Mouse (Mus musculus) layer of hippocampus, adult 8-10 months (tissue): ENCODE results near the gene Klhl36. TPM values are rescaled to one million over a fixed set of nuclear protein-coding genes. Genes with fewer than 3 reads are reported as not detected.
"Not testable (repeated sequence)": the region's sequence is repeated elsewhere in the genome, so short reads cannot be mapped to it uniquely, and the experiment has no call there.

Experiments
- DNase-seq, 2 experiments: peaks; one replicate each; pipeline ENCODE4 v3.0.0; 2022; ENCODE audit warnings: low spot score in 2 of 2
- total RNA-seq, 4 experiments: library from RNA; stranded (reverse); gene quantifications; 2 replicates each; pipeline ENCODE4 v1.2.4; 2022

Gene Klhl36
- total RNA-seq, 4 experiments from 2014 or later = 7.0 to 9.4 (median 7.3) TPM

GRCm38 (mm10) chr8:119834676-119835075 is 27.4 kb upstream of the Klhl36 start:
- DNase-seq = no peak

GRCm38 (mm10) chr8:119835270-119835669 is 26.8 kb upstream of the Klhl36 start:
- DNase-seq = no peak

GRCm38 (mm10) chr8:119836831-119837230 is 25.2 kb upstream of the Klhl36 start:
- no peak for DNase-seq

GRCm38 (mm10) chr8:119837553-119838071 is 24.5 kb upstream of the Klhl36 start:
- DNase-seq = no peak

- no peak for DNase-seq
Measured at GRCm38 (mm10) chr8:119838100-119838982, 23.7 kb upstream of the Klhl36 start.

GRCm38 (mm10) chr8:119838983-119839340 is 23.1 kb upstream of the Klhl36 start:
- DNase-seq = no peak

GRCm38 (mm10) chr8:119839419-119840021 is 22.5 kb upstream of the Klhl36 start:
- no peak for DNase-seq

DNA sequence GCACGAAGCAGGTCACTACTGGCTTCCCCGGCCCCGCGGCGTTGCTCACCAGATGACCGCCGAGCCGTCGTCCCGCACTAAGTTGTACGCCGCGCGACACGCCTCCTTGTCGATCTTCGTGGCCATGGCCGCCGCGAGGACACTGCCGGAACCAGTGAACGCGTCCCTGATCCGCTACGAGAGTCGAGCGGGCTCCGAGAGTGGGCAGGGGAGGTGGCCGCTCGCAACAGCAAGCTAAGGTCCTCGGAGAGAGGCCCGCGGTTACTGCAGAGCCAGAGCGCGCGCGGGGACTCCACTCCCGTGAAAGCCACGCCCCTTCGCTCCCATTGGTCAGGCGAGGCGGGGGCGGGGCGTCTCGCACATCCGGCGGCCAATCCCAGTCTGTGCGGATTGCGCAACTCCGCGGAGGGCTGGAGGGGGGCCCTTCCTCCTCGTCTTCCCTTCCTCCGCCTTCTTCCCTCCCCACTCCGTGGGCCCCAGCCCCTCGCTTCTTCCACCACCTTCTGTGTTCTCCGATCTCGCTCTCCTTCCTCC is 21.7 kb upstream of the Klhl36 start, which contains the start of gene Cotl1:
Cotl1 (minus strand) TSS at position 270 of the 534 bp plus-strand sequence.
- DNase-seq = peak; percentile 93 to 96

GRCm38 (mm10) chr8:119840905-119841411 is 21.1 kb upstream of the Klhl36 start:
- no peak for DNase-seq

GRCm38 (mm10) chr8:119843444-119843843 is 18.6 kb upstream of the Klhl36 start:
- peak; percentile 68 to 84 for DNase-seq

DNA sequence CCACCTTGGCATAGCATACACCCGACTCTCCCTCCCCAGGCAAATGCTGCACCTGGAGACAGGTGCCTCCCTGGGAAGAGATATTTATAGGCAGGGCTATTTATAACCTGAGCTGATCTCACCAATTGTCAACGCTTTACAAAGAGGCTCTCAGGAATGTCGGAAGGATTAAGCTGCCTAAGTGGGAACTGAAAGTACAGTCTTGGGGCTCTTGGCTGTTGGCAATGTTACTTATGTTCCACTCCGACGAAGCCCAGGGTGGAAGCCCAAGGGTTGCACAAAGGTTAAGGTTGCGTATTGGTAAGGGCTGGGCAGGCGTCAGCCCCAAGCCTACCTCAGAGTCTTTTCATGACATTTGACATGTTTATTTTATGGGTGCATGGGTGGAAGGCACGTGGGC is 17.5 kb upstream of the Klhl36 start:
- DNase-seq = no peak

- not testable (repeated sequence) for DNase-seq
Measured at GRCm38 (mm10) chr8:119845741-119846140, 16.3 kb upstream of the Klhl36 start.

DNA sequence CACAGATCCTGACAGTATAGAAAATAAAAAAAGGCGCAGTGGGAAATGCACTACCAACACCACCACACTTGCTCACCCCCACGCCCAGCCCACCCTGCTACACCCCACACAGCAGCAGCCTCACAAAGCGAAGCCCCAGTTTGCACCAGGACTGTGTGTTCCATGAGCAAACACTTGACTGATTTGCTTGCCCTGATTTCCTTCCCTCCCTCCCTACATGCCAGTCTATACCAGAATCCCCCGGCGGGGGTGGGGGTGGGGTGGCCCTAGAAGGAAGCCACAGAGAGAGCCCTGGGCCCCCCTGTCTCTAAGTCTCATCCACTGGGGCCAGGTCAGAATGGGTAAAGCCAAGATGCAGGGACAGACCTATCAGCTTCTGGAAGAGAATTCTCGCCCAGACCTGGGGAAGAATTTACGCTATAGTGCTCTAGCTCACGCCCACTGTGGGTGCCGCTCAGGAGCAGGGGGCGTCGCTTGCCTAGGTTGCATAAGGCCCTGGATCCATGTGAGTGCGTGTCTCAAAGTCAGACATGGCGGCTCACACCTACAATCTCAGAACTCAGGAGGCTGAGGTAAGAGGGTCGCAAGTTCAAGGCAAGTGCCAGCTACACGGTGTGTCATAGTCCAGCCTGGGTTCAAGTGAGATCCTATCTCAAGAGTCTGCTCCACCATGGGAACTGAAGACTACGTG is 14.7 kb upstream of the Klhl36 start:
- no peak for DNase-seq

- no peak for DNase-seq
Measured at GRCm38 (mm10) chr8:119853521-119853920, 8.5 kb upstream of the Klhl36 start.

GRCm38 (mm10) chr8:119854035-119854434 is 8.0 kb upstream of the Klhl36 start:
- no peak for DNase-seq

DNA sequence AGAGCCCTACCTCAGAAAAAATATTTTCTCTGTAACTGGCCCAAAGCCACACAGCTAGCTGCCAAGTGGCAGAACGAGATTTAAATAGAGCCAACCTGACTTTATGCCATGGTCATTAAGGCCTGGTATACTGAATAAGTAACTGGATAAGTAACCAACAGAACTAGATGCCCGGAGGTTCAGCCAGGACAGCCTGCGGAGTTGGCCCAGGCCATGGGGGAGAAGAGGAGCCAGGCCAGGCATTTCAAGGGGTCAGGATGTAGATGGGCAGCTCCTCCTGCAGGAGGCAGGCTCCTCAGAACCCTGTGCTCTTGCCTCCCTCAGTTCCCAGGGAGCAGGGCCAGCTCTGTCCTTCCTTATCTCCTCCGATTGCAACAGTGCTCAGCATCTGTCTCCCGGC is 6.4 kb upstream of the Klhl36 start:
- no peak for DNase-seq

DNA sequence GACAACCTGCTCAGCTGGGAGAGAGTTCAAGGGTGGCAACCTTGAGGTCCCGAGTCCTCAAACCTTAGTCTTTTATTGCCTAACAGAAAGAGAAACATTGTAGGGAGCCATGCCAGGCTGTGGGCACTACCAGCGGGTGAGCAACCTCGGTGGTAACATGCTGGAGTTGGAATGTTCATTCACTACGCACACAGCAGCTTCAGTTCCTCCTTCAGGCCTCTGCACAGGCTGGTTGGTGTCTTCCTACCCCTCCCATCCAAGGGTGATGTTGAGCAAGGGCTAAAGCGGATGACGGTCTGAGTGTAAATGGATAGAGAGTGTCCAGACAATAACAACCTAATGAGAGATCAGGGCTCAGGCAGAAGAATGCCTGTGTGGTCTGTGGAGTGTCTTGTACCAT is 4.3 kb upstream of the Klhl36 start:
- DNase-seq = no peak

- DNase-seq = no peak
Measured at GRCm38 (mm10) chr8:119862390-119862734, 296 bp downstream of the Klhl36 start.

GRCm38 (mm10) chr8:119862749-119863148 is 683 bp downstream of the Klhl36 start:
- DNase-seq = no peak

GRCm38 (mm10) chr8:119869616-119870015 is 7.5 kb downstream of the Klhl36 start:
- no peak for DNase-seq

DNA sequence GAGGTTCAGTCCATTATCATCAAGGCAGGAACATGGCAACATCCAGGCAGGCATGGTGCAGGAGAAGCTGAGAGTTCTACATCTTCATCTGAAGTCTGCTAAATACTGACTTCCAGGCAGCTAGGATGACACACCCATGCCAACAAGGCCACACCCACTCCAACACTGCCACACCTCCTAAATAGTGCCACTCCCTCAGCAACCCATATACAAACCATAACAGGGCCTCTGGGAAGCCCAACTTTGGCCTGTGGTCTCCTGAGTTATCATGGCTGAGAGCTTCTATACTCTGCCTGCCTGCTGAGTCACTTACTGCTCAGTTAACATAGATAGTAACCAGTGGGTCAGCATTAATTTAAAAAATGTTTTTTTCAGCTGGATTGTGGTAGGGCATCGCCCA is 11.1 kb downstream of the Klhl36 start:
- DNase-seq = no peak

- DNase-seq = no peak
Measured at GRCm38 (mm10) chr8:119881301-119881700, 19.2 kb downstream of the Klhl36 start.
